Mouse (Mus musculus): Measurements from ENCODE around the gene Prkch. TPM values are rescaled to one million over a fixed set of nuclear protein-coding genes. Genes with fewer than 3 reads are reported as not detected.
A peak's percentile ranks its signal among the peaks of the same experiment; 100 is the strongest.

The Prkch gene
- polyA plus RNA-seq, 1 experiment from 2014 or later: 6.4 TPM

DNA sequence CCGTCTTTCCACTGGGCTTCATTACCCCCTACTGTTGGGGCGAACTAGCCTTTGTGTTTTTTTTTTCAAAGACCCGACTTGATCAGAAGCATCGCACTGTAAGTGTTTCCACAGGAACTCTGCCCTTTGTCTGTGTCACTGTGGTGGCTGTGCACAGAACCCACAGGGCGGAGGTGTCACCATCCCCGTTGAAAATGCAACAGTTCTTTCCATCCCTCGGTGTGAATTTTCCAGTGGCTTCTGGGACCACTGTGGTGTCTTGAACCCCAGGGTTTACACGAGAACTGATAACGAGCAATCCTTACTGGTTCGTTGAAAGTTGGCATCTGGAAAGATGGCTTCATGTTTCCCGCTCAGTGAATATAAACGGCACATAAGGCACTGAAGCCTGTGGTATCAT is 20.2 kb downstream of the Prkch start:
- Histone ChIP-seq H3K27ac (ENCODE audit: low read depth, low read length) (no peak overlapping the region), H3K4me1 (ENCODE audit: control insufficient read depth, insufficient read depth, low read depth, low read length) (no peaks in the 10 kb centered on the region), H3K4me3 (ENCODE audit: low read length) (no peak overlapping the region), H3K9ac (ENCODE audit: low read depth, low read length) (no peak overlapping the region), H3K9me3 (ENCODE audit: control insufficient read depth, low read length) (no peaks in the 10 kb centered on the region), H3K4me2 (ENCODE audit: low read length) (no peak overlapping the region), H3K27me3 (replicated peaks; ENCODE audit: control insufficient read depth, insufficient read depth, low read length) (no peaks in the 10 kb centered on the region), H3K36me3 (ENCODE audit: control insufficient read depth, insufficient read depth, low read length) (no peaks in the 10 kb centered on the region)
- 73% methylated on average over 12 of the region's 12 CpGs for WGBS
- ATAC-seq: no peak

DNA sequence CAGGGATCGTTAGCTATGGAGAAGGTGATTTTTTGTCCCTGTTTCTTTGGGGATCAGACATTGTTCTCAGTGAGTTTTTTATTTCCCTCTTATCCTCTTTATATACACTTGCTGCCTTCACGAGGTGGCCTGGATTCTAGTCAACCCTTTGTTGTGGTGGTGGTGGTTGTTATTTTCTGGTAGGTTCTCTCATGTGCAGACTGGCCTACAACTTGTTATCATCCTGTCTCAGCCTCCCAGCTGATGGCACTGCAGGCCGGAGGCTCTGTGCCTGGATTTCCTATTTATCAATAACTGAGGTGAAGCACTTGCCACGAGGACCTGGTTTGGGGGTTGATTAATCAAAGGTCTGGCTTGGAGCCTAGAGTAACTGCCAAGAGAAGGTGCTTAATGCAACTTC is 20.6 kb downstream of the Prkch start:
- Histone ChIP-seq H3K27me3 (replicated peaks; ENCODE audit: control insufficient read depth, insufficient read depth, low read length) (no peaks in the 10 kb centered on the region), H3K4me3 (ENCODE audit: low read length) (no peak overlapping the region), H3K27ac (ENCODE audit: low read depth, low read length) (no peak overlapping the region), H3K9ac (ENCODE audit: low read depth, low read length) (no peak overlapping the region), H3K9me3 (ENCODE audit: control insufficient read depth, low read length) (no peaks in the 10 kb centered on the region), H3K4me1 (ENCODE audit: control insufficient read depth, insufficient read depth, low read depth, low read length) (no peaks in the 10 kb centered on the region), H3K4me2 (ENCODE audit: low read length) (no peak overlapping the region), H3K36me3 (ENCODE audit: control insufficient read depth, insufficient read depth, low read length) (no peaks in the 10 kb centered on the region)
- no peak for ATAC-seq
- 80% methylated on average over 4 of the region's 4 CpGs for whole genome bisulfite sequencing

DNA sequence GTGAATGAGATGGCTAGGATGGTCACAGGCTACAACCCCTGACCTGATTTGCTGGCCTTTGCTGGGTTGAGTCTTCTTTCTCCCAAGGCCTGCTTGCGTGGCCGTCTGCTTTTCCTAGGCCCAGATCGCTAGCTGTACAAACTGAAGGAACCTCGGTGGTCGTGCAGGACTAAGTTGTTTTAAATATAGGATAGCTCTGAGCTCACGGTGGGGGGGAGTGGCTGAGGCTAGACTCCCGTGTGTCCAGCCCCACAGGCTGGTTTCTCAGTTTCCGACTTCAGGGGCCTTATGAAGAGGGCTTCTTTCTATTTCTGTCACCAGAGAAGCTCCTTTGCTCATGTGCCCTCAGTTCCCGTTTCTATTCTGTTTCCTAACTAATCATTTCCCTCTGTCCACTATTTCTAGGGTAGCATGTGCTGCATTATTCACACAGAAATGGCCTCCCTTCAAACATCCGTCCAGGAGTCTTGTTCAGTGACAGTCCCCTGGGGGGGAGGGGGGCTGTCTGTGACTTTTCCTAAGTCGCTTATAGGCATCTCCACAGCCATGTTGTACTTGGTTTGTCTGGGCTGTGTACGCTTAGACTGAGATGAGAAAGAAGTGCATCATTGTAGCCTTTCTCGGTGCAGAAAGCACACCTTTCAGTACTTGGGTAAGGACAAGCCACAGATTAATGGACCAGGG is 22.9 kb downstream of the Prkch start:
- 58% methylated on average over 13 of the region's 13 CpGs for WGBS
- Histone ChIP-seq H3K4me1 (ENCODE audit: control insufficient read depth, insufficient read depth, low read depth, low read length) (no peaks in the 10 kb centered on the region), H3K27me3 (replicated peaks; ENCODE audit: control insufficient read depth, insufficient read depth, low read length) (no peaks in the 10 kb centered on the region), H3K36me3 (ENCODE audit: control insufficient read depth, insufficient read depth, low read length) (no peaks in the 10 kb centered on the region), H3K9me3 (ENCODE audit: control insufficient read depth, low read length) (no peaks in the 10 kb centered on the region), H3K4me3 (ENCODE audit: low read length) (no peak overlapping the region), H3K9ac (ENCODE audit: low read depth, low read length) (0 out of 2 replicates have a peak overlapping the region, but pooled peaks have one; percentile 18), H3K27ac (ENCODE audit: low read depth, low read length) (no peak overlapping the region), H3K4me2 (ENCODE audit: low read length) (no peak overlapping the region)
- no peak; the same call in 1 of the 2 replicates for ATAC-seq

DNA sequence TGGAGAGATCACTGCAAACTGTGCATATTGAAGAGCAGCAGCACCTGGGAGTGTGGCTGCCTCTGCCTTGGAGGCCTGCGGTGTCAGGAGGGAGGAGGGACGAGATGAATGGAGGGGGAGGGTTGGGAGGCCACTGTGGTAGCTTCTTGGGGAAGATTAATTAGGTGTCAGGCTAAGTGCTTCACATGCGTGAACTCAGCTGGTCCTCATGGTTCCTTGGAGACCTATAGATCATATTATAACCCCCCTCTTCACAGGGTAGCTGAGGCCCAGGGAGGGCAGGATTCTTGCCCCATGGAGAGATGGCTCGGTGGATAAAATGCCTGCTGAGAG is 23.4 kb downstream of the Prkch start:
- no peak overlapping the region for H3K27ac ChIP-seq (ENCODE audit: low read depth, low read length)
- no peaks in the 10 kb centered on the region for H3K27me3 ChIP-seq (replicated peaks; ENCODE audit: control insufficient read depth, insufficient read depth, low read length)
- H3K9me3 ChIP-seq (ENCODE audit: control insufficient read depth, low read length): no peaks in the 10 kb centered on the region
- no peaks in the 10 kb centered on the region for H3K4me1 ChIP-seq (ENCODE audit: control insufficient read depth, insufficient read depth, low read depth, low read length)
- 0 out of 2 replicates have a peak overlapping the region, but pooled peaks have one; percentile 18 for H3K9ac ChIP-seq (ENCODE audit: low read depth, low read length)
- H3K4me2 ChIP-seq (ENCODE audit: low read length): no peak overlapping the region
- H3K36me3 ChIP-seq (ENCODE audit: control insufficient read depth, insufficient read depth, low read length): 0 out of 2 replicates have a peak, but pooled peaks cover 3% of the 10 kb centered on the region
- WGBS: 3% methylated on average over 4 of the region's 4 CpGs
- no peak overlapping the region for H3K4me3 ChIP-seq (ENCODE audit: low read length)
- peak; percentile 52; the same call in 1 of the 2 replicates for ATAC-seq

DNA sequence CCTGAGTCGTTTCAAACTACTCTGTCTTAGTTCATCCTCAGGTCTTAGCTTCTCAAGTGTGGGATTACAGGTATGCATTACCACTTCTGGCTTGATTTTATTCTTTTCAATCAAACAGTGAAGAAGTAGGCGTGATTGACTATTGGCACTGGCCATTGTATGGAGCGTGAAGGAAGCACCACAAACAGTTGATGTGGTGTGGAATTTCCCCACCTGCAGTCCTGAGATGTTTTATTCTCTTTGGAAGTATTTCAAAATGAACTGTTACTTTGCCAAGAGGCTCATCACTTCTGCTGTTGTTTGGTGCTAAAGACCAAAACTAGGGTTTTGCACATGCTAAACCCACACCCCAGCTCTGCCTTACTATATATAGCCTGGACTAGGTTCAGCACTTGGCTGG is 24.7 kb downstream of the Prkch start:
- Histone ChIP-seq H3K4me1 (ENCODE audit: control insufficient read depth, insufficient read depth, low read depth, low read length) (no peaks in the 10 kb centered on the region), H3K36me3 (ENCODE audit: control insufficient read depth, insufficient read depth, low read length) (0 out of 2 replicates have a peak, but pooled peaks cover 3% of the 10 kb centered on the region), H3K4me3 (ENCODE audit: low read length) (no peak overlapping the region), H3K27ac (ENCODE audit: low read depth, low read length) (no peak overlapping the region), H3K27me3 (replicated peaks; ENCODE audit: control insufficient read depth, insufficient read depth, low read length) (no peaks in the 10 kb centered on the region), H3K9ac (ENCODE audit: low read depth, low read length) (no peak overlapping the region), H3K9me3 (ENCODE audit: control insufficient read depth, low read length) (no peaks in the 10 kb centered on the region), H3K4me2 (ENCODE audit: low read length) (no peak overlapping the region)
- no peak for ATAC-seq
- WGBS: 90% methylated on average over 3 of the region's 3 CpGs

DNA sequence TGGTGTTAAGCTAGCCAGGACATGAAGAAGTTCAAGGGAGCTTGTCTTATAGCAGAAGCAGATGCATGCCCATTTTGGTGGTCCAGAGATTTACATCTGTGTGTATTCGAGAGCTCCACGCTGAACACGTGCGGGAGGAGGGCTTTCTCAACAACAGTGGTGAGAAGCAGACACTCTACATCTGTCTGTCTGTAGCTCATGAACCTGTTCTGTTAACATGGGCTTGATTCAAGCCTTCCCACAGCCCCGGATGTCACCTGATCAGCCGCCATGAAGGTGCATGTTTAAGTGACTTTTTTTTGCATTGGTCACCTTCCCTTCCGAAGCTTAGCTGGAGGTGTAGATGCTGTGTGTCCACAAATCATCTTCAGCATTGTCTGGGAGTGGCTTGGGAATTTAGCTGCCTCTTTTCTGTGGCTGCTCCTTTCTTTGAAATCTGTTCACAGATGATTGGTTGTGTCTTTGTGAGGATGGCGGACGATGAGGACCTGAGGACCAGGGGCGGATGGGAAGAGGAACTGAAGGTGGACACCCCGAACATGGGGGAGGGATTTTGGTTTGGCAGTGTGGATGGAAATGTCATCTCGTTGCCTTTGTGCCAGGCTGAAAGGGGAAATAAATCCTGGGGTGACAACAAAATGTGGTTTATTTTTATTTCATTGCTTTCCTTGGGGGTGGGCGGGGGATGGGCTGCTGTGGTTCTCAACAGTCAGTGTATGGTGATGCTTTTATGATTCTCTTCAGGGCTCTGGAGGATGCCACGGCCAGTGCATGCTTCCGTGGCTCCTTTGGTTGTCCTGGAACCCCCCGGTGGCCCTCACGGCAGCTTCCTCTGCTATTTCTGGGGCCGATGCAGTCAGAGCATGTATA is 25.3 kb downstream of the Prkch start:
- no peaks in the 10 kb centered on the region for H3K9me3 ChIP-seq (ENCODE audit: control insufficient read depth, low read length)
- H3K27me3 ChIP-seq (replicated peaks; ENCODE audit: control insufficient read depth, insufficient read depth, low read length): no peaks in the 10 kb centered on the region
- 67% methylated on average over 18 of the region's 18 CpGs for WGBS
- H3K4me2 ChIP-seq (ENCODE audit: low read length): no peak overlapping the region
- no peaks in the 10 kb centered on the region for H3K4me1 ChIP-seq (ENCODE audit: control insufficient read depth, insufficient read depth, low read depth, low read length)
- H3K36me3 ChIP-seq (ENCODE audit: control insufficient read depth, insufficient read depth, low read length): 0 out of 2 replicates have a peak, but pooled peaks cover 3% of the 10 kb centered on the region
- no peak overlapping the region for H3K4me3 ChIP-seq (ENCODE audit: low read length)
- H3K27ac ChIP-seq (ENCODE audit: low read depth, low read length): no peak overlapping the region
- no peak overlapping the region for H3K9ac ChIP-seq (ENCODE audit: low read depth, low read length)
- ATAC-seq: no peak

DNA sequence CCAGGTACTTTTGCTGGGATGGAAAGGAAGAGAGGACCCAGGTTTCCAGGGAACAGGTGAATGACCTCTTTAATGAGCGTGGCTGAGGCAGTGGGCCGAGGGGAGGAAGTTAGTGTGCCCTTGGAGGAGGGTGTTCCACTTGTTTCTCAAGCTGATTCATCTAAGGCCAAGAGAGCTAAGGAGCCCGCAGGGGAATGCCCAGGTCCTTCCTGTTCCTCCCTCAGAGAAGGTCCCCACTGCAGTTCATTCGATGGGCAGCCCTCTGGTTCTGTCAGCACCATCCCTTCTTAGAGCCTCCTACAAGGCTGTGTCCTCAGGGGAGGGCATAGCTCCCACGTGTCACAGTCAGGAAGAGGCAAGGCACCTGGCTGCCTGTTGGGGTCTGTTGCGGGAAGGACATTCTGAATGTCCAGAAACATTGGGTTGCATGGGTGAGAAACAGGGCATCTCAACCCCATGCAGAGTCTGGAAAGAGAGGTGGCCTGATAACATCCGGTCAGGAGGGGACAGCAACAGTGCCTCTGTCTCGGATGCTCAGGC is 26.3 kb downstream of the Prkch start:
- no peaks in the 10 kb centered on the region for H3K4me1 ChIP-seq (ENCODE audit: control insufficient read depth, insufficient read depth, low read depth, low read length)
- no peak for ATAC-seq
- H3K4me2 ChIP-seq (ENCODE audit: low read length): no peak overlapping the region
- no peaks in the 10 kb centered on the region for H3K9me3 ChIP-seq (ENCODE audit: control insufficient read depth, low read length)
- H3K27me3 ChIP-seq (replicated peaks; ENCODE audit: control insufficient read depth, insufficient read depth, low read length): no peaks in the 10 kb centered on the region
- 0 out of 2 replicates have a peak, but pooled peaks cover 3% of the 10 kb centered on the region for H3K36me3 ChIP-seq (ENCODE audit: control insufficient read depth, insufficient read depth, low read length)
- H3K4me3 ChIP-seq (ENCODE audit: low read length): no peak overlapping the region
- H3K9ac ChIP-seq (ENCODE audit: low read depth, low read length): no peak overlapping the region
- WGBS: 88% methylated on average over 8 of the region's 8 CpGs
- no peak overlapping the region for H3K27ac ChIP-seq (ENCODE audit: low read depth, low read length)

DNA sequence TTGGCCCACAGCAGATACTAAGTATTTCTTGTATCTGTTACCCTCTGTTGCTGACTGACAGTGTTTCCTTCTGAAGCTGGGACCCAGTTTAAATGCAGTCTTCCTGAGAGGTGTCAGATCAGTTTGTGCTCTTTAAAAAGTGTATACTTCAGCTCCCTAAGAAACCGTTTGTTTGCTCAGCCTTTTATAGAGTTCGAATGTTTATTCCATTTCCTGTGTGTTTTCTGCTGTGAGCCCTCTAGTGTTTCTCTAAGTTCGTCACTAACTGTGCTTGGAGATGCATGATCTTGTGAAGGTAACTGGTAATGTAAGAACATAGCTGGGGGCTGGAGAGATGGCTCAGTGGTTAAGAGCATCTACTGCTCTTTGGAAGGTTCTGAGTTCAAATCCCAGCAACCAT is 27.1 kb downstream of the Prkch start:
- H3K27me3 ChIP-seq (replicated peaks; ENCODE audit: control insufficient read depth, insufficient read depth, low read length): no peaks in the 10 kb centered on the region
- H3K4me2 ChIP-seq (ENCODE audit: low read length): no peak overlapping the region
- H3K9ac ChIP-seq (ENCODE audit: low read depth, low read length): no peak overlapping the region
- 87% methylated on average over 3 of the region's 3 CpGs for WGBS
- H3K9me3 ChIP-seq (ENCODE audit: control insufficient read depth, low read length): no peaks in the 10 kb centered on the region
- H3K36me3 ChIP-seq (ENCODE audit: control insufficient read depth, insufficient read depth, low read length): 0 out of 2 replicates have a peak, but pooled peaks cover 3% of the 10 kb centered on the region
- H3K4me3 ChIP-seq (ENCODE audit: low read length): no peak overlapping the region
- ATAC-seq: no peak
- H3K4me1 ChIP-seq (ENCODE audit: control insufficient read depth, insufficient read depth, low read depth, low read length): no peaks in the 10 kb centered on the region
- no peak overlapping the region for H3K27ac ChIP-seq (ENCODE audit: low read depth, low read length)

DNA sequence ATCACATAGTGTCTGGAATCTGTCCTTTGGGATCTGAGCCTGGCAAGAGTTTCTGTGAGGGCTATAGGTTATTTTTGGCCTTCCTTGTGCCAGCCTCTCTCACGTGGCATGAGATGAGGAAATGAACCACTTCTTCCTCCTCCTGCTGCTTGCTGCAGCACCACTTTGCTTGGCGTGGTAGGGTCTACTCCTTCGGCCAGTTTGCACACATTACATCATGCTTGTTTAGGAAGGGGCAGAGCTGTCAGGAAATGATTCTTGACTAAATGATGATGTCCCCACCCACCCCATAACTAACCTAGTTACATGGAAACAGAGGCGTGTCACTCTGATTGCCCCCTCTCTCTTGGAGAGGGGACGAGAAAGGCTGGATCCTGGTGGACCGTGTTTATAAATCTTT is 28.6 kb downstream of the Prkch start:
- no peaks in the 10 kb centered on the region for H3K9me3 ChIP-seq (ENCODE audit: control insufficient read depth, low read length)
- 83% methylated on average over 6 of the region's 6 CpGs for WGBS
- H3K4me2 ChIP-seq (ENCODE audit: low read length): no peak overlapping the region
- ATAC-seq: no peak
- no peak overlapping the region for H3K4me3 ChIP-seq (ENCODE audit: low read length)
- 0 out of 2 replicates have a peak, but pooled peaks cover 3% of the 10 kb centered on the region for H3K36me3 ChIP-seq (ENCODE audit: control insufficient read depth, insufficient read depth, low read length)
- H3K4me1 ChIP-seq (ENCODE audit: control insufficient read depth, insufficient read depth, low read depth, low read length): no peaks in the 10 kb centered on the region
- no peaks in the 10 kb centered on the region for H3K27me3 ChIP-seq (replicated peaks; ENCODE audit: control insufficient read depth, insufficient read depth, low read length)
- H3K9ac ChIP-seq (ENCODE audit: low read depth, low read length): no peak overlapping the region
- no peak overlapping the region for H3K27ac ChIP-seq (ENCODE audit: low read depth, low read length)

Measured in hindbrain, embryonic 16.5 days (tissue).